Mouse (Mus musculus) ES-E14 (cell line): Measurements from ENCODE around the gene Mapkap1.

Source experiments
- CHD2 ChIP-seq: IDR thresholded peaks from 2 replicates; pipeline ENCODE4 v1.6.1; 2014; ENCODE audit warnings: mild to moderate bottlenecking, low read depth, low read length, inconsistent platforms
- HCFC1 ChIP-seq: IDR thresholded peaks from 2 replicates; pipeline ENCODE4 v1.6.1; 2012; ENCODE audit warnings: low read length, inconsistent platforms, borderline replicate concordance; ENCODE audit not compliant: insufficient read depth
- MAFK ChIP-seq: IDR thresholded peaks from 2 replicates; pipeline ENCODE4 v1.6.1; 2014; ENCODE audit warnings: mild to moderate bottlenecking, low read depth, low read length, inconsistent platforms; ENCODE audit not compliant: insufficient read depth
- ZNF384 ChIP-seq: IDR thresholded peaks from 2 replicates; pipeline ENCODE4 v1.6.1; 2012; ENCODE audit warnings: low read depth, low read length, inconsistent platforms

GRCm38 (mm10) chr2:34515263-34515662, 108.7 kb downstream of the Mapkap1 start:
- TF ChIP-seq ZNF384 = no peak
- TF ChIP-seq CHD2 = no peak
- TF ChIP-seq MAFK = no peak
- no peak for TF ChIP-seq HCFC1
